Mouse (Mus musculus) v-Abl transformed pro-B cells (cell line): ENCODE data around the gene Tmprss15.

Experiments
- in situ Hi-C, 2 experiments: fragments of 400-800 bp; cut with MboI; formaldehyde crosslinking; loops; one replicate each; pipeline ENCODE4 v1.15.1; 2025; ENCODE audit not compliant: unreplicated experiment in 2 of 2

Tmprss15 gene

GRCm38 (mm10) chr16:78930382-78931286 lies 160.3 kb downstream of the Tmprss15 start, which contains the start of gene Chodl:
Chodl (plus strand) TSS chr16:78930948.
- in situ Hi-C loops: no loop called here

- in situ Hi-C loops: no loop called here
Measured at GRCm38 (mm10) chr16:78922644-78923043, 168.3 kb downstream of the Tmprss15 start.
